Mouse (Mus musculus) left cerebral cortex, postnatal 4 days (tissue): Measurements from ENCODE around the gene Fam13a. TPM values are rescaled to one million over a fixed set of nuclear protein-coding genes. Genes with fewer than 3 reads are reported as not detected.
A peak's percentile ranks its signal among the peaks of the same experiment; 100 is the strongest.

Experiments
- DNase-seq: peaks from one replicate; pipeline ENCODE4 v3.0.0-alpha.2; 2022
- intact Hi-C: fragments of 180-260 bp; cut with DNase I; formaldehyde crosslinking; loops from one replicate; pipeline ENCODE4 v1.15.1; 2025
- total RNA-seq, 2 experiments: library from RNA; stranded (reverse); gene quantifications; 2 replicates each; pipeline ENCODE4 v1.2.3; 2021

The Fam13a gene
- total RNA-seq: 10 to 100 TPM in 1 of 2 experiments, 1 to 10 TPM in 1; 10.0 to 12.5 TPM

- peak; percentile 75 for DNase-seq
- intact Hi-C loops: loop anchor here (10.0 kb wide), 1 partner anchor 161 kb away; no protein-coding TSS in a partner anchor
These were observed at the start of gene Fam13a for GRCm38 (mm10) chr6:59024164-59024724. Gene Fam13a (minus strand): TSS chr6:59024549.

GRCm38 (mm10) chr6:59072096-59073060 is 48.0 kb upstream of the Fam13a start:
- DNase-seq: no peak
- intact Hi-C loops: no loop called here

- DNase-seq: no peak
- intact Hi-C loops: no loop called here
These were observed 47.3 kb upstream of the Fam13a start for GRCm38 (mm10) chr6:59071691-59072090.

GRCm38 (mm10) chr6:59068187-59068586 is 43.8 kb upstream of the Fam13a start:
- intact Hi-C loops: no loop called here

GRCm38 (mm10) chr6:59064440-59064839 is 40.1 kb upstream of the Fam13a start:
- DNase-seq: no peak
- intact Hi-C loops: no loop called here

More at GRCm38 (mm10) chr6:59068187-59068586, 43.8 kb upstream of the Fam13a start:
- no peak for DNase-seq

- intact Hi-C loops: no loop called here
- no peak for DNase-seq
These were observed 28.9 kb upstream of the Fam13a start for GRCm38 (mm10) chr6:59053232-59053631.

GRCm38 (mm10) chr6:59039719-59040118 is 15.4 kb upstream of the Fam13a start:
- intact Hi-C loops: no loop called here
- DNase-seq: peak; percentile 8

- intact Hi-C loops: no loop called here
- DNase-seq: no peak
These were observed 8.4 kb upstream of the Fam13a start for GRCm38 (mm10) chr6:59032748-59033147.

- DNase-seq: no peak
- intact Hi-C loops: no loop called here
These were observed 7.2 kb upstream of the Fam13a start for GRCm38 (mm10) chr6:59031539-59031938.

GRCm38 (mm10) chr6:59030667-59031066 is 6.3 kb upstream of the Fam13a start:
- no peak for DNase-seq
- intact Hi-C loops: no loop called here

GRCm38 (mm10) chr6:59030037-59030436 is 5.7 kb upstream of the Fam13a start:
- DNase-seq: no peak
- intact Hi-C loops: no loop called here

GRCm38 (mm10) chr6:59028871-59029270 is 4.5 kb upstream of the Fam13a start:
- intact Hi-C loops: loop anchor here (10.0 kb wide), 1 partner anchor 156 kb away; no protein-coding TSS in a partner anchor
- DNase-seq: no peak

GRCm38 (mm10) chr6:59024806-59025205 is 457 bp upstream of the Fam13a start:
- intact Hi-C loops: loop anchor here (10.0 kb wide), 1 partner anchor 160 kb away; no protein-coding TSS in a partner anchor
- DNase-seq: no peak

- DNase-seq: no peak
- intact Hi-C loops: loop anchor here (10.0 kb wide), 1 partner anchor 161 kb away; no protein-coding TSS in a partner anchor
These were observed 740 bp downstream of the Fam13a start for GRCm38 (mm10) chr6:59023455-59024163.

GRCm38 (mm10) chr6:59022621-59023020 is 1.7 kb downstream of the Fam13a start:
- no peak for DNase-seq
- intact Hi-C loops: loop anchor here (10.0 kb wide), 1 partner anchor 162 kb away; no protein-coding TSS in a partner anchor

- no peak for DNase-seq
- intact Hi-C loops: loop anchor here (10.0 kb wide), 1 partner anchor 164 kb away; no protein-coding TSS in a partner anchor
These were observed 4.0 kb downstream of the Fam13a start for GRCm38 (mm10) chr6:59020346-59020745.

- no peak for DNase-seq
- intact Hi-C loops: loop anchor here (10.0 kb wide), 1 partner anchor 165 kb away; no protein-coding TSS in a partner anchor
These were observed 4.5 kb downstream of the Fam13a start for GRCm38 (mm10) chr6:59019847-59020246.

GRCm38 (mm10) chr6:59016336-59016832 is 8.0 kb downstream of the Fam13a start:
- intact Hi-C loops: no loop called here
- DNase-seq: no peak

- DNase-seq: no peak
- intact Hi-C loops: no loop called here
These were observed 9.6 kb downstream of the Fam13a start for GRCm38 (mm10) chr6:59014760-59015159.

- intact Hi-C loops: no loop called here
- DNase-seq: no peak
These were observed 10.1 kb downstream of the Fam13a start for GRCm38 (mm10) chr6:59014088-59014759.
